Mouse (Mus musculus): ENCODE results near the gene Sord. TPM values are rescaled to one million over a fixed set of nuclear protein-coding genes. Genes with fewer than 3 reads are reported as not detected.

Gene Sord
- total and polyA plus RNA-seq, 3 experiments, result 70.0 to 202 (median 169) TPM

GRCm38 (mm10) chr2:122297271-122298095 lies 62.9 kb downstream of the Sord start:
- no peak overlapping the region for H3K27ac ChIP-seq
- no peaks in the 10 kb centered on the region for H3K79me2 ChIP-seq (replicated peaks; ENCODE audit: control insufficient read depth, insufficient read depth, low read length)
- no peak for TF ChIP-seq CTCF (IDR thresholded peaks at IDR 0.05)
- TF ChIP-seq EP300 (IDR thresholded peaks at IDR 0.05; ENCODE audit: insufficient read depth, low read depth, low read length), result no peak
- TF ChIP-seq POLR2A (IDR thresholded peaks at IDR 0.05; ENCODE audit: insufficient read depth, low read depth, low read length), result no peak
- peaks cover 1% of the 10 kb centered on the region; the same call in 1 of the 2 replicates for H3K4me1 ChIP-seq (ENCODE audit: control insufficient read depth, insufficient read depth, low read length)
- no peak overlapping the region for H3K9ac ChIP-seq (ENCODE audit: low read depth, low read length)
- intact Hi-C loops (cut with DNase I), result no loop called here
- peaks cover 31% of the 10 kb centered on the region for H3K27me3 ChIP-seq (ENCODE audit: control insufficient read depth, insufficient read depth, low read length)
- no peaks in the 10 kb centered on the region for H3K36me3 ChIP-seq (ENCODE audit: control insufficient read depth, insufficient read depth, low read length)
- 3% methylated on average over 35 of the region's 35 CpGs for WGBS
- no peak overlapping the region for H3K4me3 ChIP-seq
- DNase-seq, result no peak

- H3K27me3 ChIP-seq (ENCODE audit: control insufficient read depth, insufficient read depth, low read length), result peaks cover 31% of the 10 kb centered on the region
- H3K4me3 ChIP-seq, result peak within 1 kb of the TSS; percentile 33
- intact Hi-C loops (cut with DNase I), result no loop called here
- TF ChIP-seq CTCF (IDR thresholded peaks at IDR 0.05) (no peak), POLR2A (IDR thresholded peaks at IDR 0.05; ENCODE audit: insufficient read depth, low read depth, low read length) (no peak), EP300 (IDR thresholded peaks at IDR 0.05; ENCODE audit: insufficient read depth, low read depth, low read length) (no peak)
- H3K9ac ChIP-seq (ENCODE audit: low read depth, low read length), result no peak within 1 kb of the TSS
- no peaks in the 10 kb centered on the region for H3K36me3 ChIP-seq (ENCODE audit: control insufficient read depth, insufficient read depth, low read length)
- no peak within 1 kb of the TSS for H3K27ac ChIP-seq
- DNase-seq, result no peak
- H3K4me1 ChIP-seq (ENCODE audit: control insufficient read depth, insufficient read depth, low read length), result peaks cover 1% of the 10 kb centered on the region; the same call in 1 of the 2 replicates
- no peaks in the 10 kb centered on the region for H3K79me2 ChIP-seq (replicated peaks; ENCODE audit: control insufficient read depth, insufficient read depth, low read length)
- 5% methylated on average over 13 of the region's 13 CpGs for WGBS
These were observed 63.5 kb downstream of the Sord start, which contains the start of gene Duox2 for GRCm38 (mm10) chr2:122298096-122298499. Gene Duox2, minus strand, starts transcription at chr2:122298449.

GRCm38 (mm10) chr2:122298596-122299490 lies 64.3 kb downstream of the Sord start, which contains the start of gene Duoxa2:
Gene Duoxa2, plus strand, starts transcription at chr2:122298900.
- peak; percentile 13 to 30 for DNase-seq
- 2% methylated on average over 43 of the region's 43 CpGs for WGBS
- H3K9ac ChIP-seq (ENCODE audit: low read depth, low read length), result no peak within 1 kb of the TSS
- TF ChIP-seq EP300 (IDR thresholded peaks at IDR 0.05; ENCODE audit: insufficient read depth, low read depth, low read length) (no peak), CTCF (IDR thresholded peaks at IDR 0.05) (no peak), POLR2A (IDR thresholded peaks at IDR 0.05; ENCODE audit: insufficient read depth, low read depth, low read length) (no peak)
- peaks cover 1% of the 10 kb centered on the region; the same call in 1 of the 2 replicates for H3K4me1 ChIP-seq (ENCODE audit: control insufficient read depth, insufficient read depth, low read length)
- intact Hi-C loops (cut with DNase I), result no loop called here
- H3K79me2 ChIP-seq (replicated peaks; ENCODE audit: control insufficient read depth, insufficient read depth, low read length), result no peaks in the 10 kb centered on the region
- peaks cover 31% of the 10 kb centered on the region for H3K27me3 ChIP-seq (ENCODE audit: control insufficient read depth, insufficient read depth, low read length)
- H3K36me3 ChIP-seq (ENCODE audit: control insufficient read depth, insufficient read depth, low read length), result no peaks in the 10 kb centered on the region
- H3K27ac ChIP-seq, result no peak within 1 kb of the TSS
- peak within 1 kb of the TSS; percentile 33 for H3K4me3 ChIP-seq

GRCm38 (mm10) chr2:122299911-122300655 lies 65.5 kb downstream of the Sord start:
- Histone ChIP-seq H3K79me2 (replicated peaks; ENCODE audit: control insufficient read depth, insufficient read depth, low read length) (no peaks in the 10 kb centered on the region), H3K4me3 (no peak overlapping the region), H3K4me1 (ENCODE audit: control insufficient read depth, insufficient read depth, low read length) (peaks cover 1% of the 10 kb centered on the region; the same call in 1 of the 2 replicates), H3K36me3 (ENCODE audit: control insufficient read depth, insufficient read depth, low read length) (no peaks in the 10 kb centered on the region), H3K27ac (no peak overlapping the region), H3K9ac (ENCODE audit: low read depth, low read length) (no peak overlapping the region), H3K27me3 (ENCODE audit: control insufficient read depth, insufficient read depth, low read length) (peaks cover 29% of the 10 kb centered on the region)
- intact Hi-C loops (cut with DNase I), result no loop called here
- 39% methylated on average over 14 of the region's 14 CpGs for WGBS
- TF ChIP-seq EP300 (IDR thresholded peaks at IDR 0.05; ENCODE audit: insufficient read depth, low read depth, low read length), result no peak
- no peak for TF ChIP-seq POLR2A (IDR thresholded peaks at IDR 0.05; ENCODE audit: insufficient read depth, low read depth, low read length)
- no peak for DNase-seq

GRCm38 (mm10) chr2:122300656-122301020 lies 66.1 kb downstream of the Sord start:
- no peaks in the 10 kb centered on the region for H3K36me3 ChIP-seq (ENCODE audit: control insufficient read depth, insufficient read depth, low read length)
- no peak for DNase-seq
- WGBS, result 11% methylated on average over 14 of the region's 14 CpGs
- no peak overlapping the region for H3K9ac ChIP-seq (ENCODE audit: low read depth, low read length)
- H3K27me3 ChIP-seq (ENCODE audit: control insufficient read depth, insufficient read depth, low read length), result peaks cover 28% of the 10 kb centered on the region
- TF ChIP-seq POLR2A (IDR thresholded peaks at IDR 0.05; ENCODE audit: insufficient read depth, low read depth, low read length) (no peak), EP300 (IDR thresholded peaks at IDR 0.05; ENCODE audit: insufficient read depth, low read depth, low read length) (no peak), CTCF (IDR thresholded peaks at IDR 0.05) (no peak)
- H3K27ac ChIP-seq, result no peak overlapping the region
- peaks cover 1% of the 10 kb centered on the region; the same call in 1 of the 2 replicates for H3K4me1 ChIP-seq (ENCODE audit: control insufficient read depth, insufficient read depth, low read length)
- intact Hi-C loops (cut with DNase I), result no loop called here
- H3K4me3 ChIP-seq, result no peak overlapping the region
- no peaks in the 10 kb centered on the region for H3K79me2 ChIP-seq (replicated peaks; ENCODE audit: control insufficient read depth, insufficient read depth, low read length)

Data from heart, adult 2 months (tissue).